29 mouse cellular contexts compared by ENCODE assay signal in the genomic region with DNA sequence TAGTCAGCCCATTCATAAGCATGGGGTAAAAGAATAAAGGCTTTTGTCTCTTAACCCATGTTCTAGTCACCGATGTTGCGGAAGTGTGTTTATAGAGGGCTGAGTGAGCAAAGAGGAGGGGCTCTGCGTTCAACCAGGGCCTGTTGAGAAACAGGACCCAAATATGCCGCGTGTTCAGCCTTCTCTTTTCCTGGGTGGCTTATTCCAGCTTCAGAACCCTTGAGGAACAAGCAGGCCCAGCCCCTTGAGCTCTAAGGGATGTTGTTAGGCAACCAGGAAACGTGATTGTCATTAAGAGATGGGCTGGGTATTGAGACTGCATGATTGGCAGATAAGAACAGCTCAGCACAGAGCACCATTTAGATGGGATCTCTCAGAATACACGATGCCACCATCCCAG. TPM values are rescaled to one million over a fixed set of nuclear protein-coding genes. Genes with fewer than 3 reads are reported as not detected.
DNase-seq lines count a peak whose midpoint lies in the region; ATAC-seq lines count a peak whose summit lies in the region.
"Had no signal": no experiment of that assay in that cellular context is flagged by ENCODE, and none has a peak within 500 bp of the region (broad histone marks: within the 10 kb centered on the region; RNA-seq: fewer than 3 reads in every experiment).

No protein-coding gene starts in this region.

- H3K9ac ChIP-seq in neural tube, embryonic 11.5 days (ENCODE audit: low read length), result no peak overlapping the region
- H3K9ac ChIP-seq: heart, embryonic 15.5 days; liver, embryonic 14.5 days; midbrain, embryonic 12.5 days; neural tube, embryonic 15.5 days had no signal

- no peaks in the 10 kb centered on the region for H3K36me3 ChIP-seq in neural tube, embryonic 11.5 days (ENCODE audit: control insufficient read depth, insufficient read depth, low read length)
- H3K36me3 ChIP-seq: heart, embryonic 10.5 days; heart, embryonic 15.5 days; midbrain, embryonic 12.5 days; neural tube, embryonic 15.5 days had no signal

- no peaks in the 10 kb centered on the region for H3K9me3 ChIP-seq in neural tube, embryonic 11.5 days (ENCODE audit: control insufficient read depth, low read length)
- H3K9me3 ChIP-seq: heart, embryonic 10.5 days; heart, embryonic 15.5 days; megakaryocyte, embryonic 14.5 days; midbrain, embryonic 12.5 days; neural tube, embryonic 15.5 days had no signal

- H3K4me2 ChIP-seq in neural tube, embryonic 11.5 days (ENCODE audit: low read depth), result no peak overlapping the region
- H3K4me2 ChIP-seq: heart, embryonic 15.5 days; midbrain, embryonic 12.5 days; neural tube, embryonic 15.5 days had no signal

- H3K27me3 ChIP-seq in neural tube, embryonic 11.5 days (ENCODE audit: control insufficient read depth, insufficient read depth, low read length), result no peaks in the 10 kb centered on the region
- H3K27me3 ChIP-seq: Patski had no signal

- H3K27ac ChIP-seq in neural tube, embryonic 11.5 days (ENCODE audit: low read depth, low read length), result no peak overlapping the region
- H3K27ac ChIP-seq: heart, embryonic 10.5 days; heart, embryonic 15.5 days; kidney, postnatal 0 days; liver, embryonic 14.5 days; midbrain, embryonic 12.5 days; neural tube, embryonic 15.5 days had no signal

- peak; percentile 94 for DNase-seq in heart, adult 11 months
- DNase-seq in heart, adult 8-10 months (ENCODE audit: low spot score), result no peak
- DNase-seq in neural tube, embryonic 11.5 days (ENCODE audit: low spot score), result peak; percentile 2
- no peak for DNase-seq in neural tube, embryonic 10.5 days (ENCODE audit: extremely low spot score, low spot score)
- no peak for DNase-seq in adrenal gland, adult 18-20 months (ENCODE audit: low spot score in 2 of 2)
- no peak for DNase-seq in left cerebral cortex, adult 8-10 months (ENCODE audit: low spot score in 2 of 2)
- DNase-seq: adrenal gland, postnatal 14 days; cerebellum, adult 2 months; cerebellum, postnatal 25 days; kidney, adult 8-10 months; kidney, postnatal 4 days; liver; lung, adult 2 months; retina, postnatal 1 day; right cerebral cortex, postnatal 14 days; thymus, postnatal 14 days had no signal

- ATAC-seq in neural tube, embryonic 11.5 days (ENCODE audit: insufficient read depth, low FRiP score, low TSS enrichment), result no peak
- peak; percentile 42; the same call in 1 of the 2 replicates for ATAC-seq in monocyte, adult 5-6 weeks (replicated peaks; ENCODE audit: insufficient number of reproducible peaks, low FRiP score, low TSS enrichment, poor library complexity, severe bottlenecking)
- ATAC-seq: forebrain, embryonic 14.5 days; intestine, embryonic 16.5 days; Patski had no signal

- 77% methylated on average over 7 of the region's 7 CpGs for WGBS in neural tube, embryonic 11.5 days

- no peak overlapping the region for H3K4me3 ChIP-seq in neural tube, embryonic 11.5 days (ENCODE audit: low read depth, low read length)
- H3K4me3 ChIP-seq: heart, embryonic 10.5 days; heart, embryonic 15.5 days; megakaryocyte, embryonic 14.5 days; midbrain, embryonic 12.5 days; neural tube, embryonic 15.5 days had no signal

- no peaks in the 10 kb centered on the region for H3K4me1 ChIP-seq in neural tube, embryonic 11.5 days (ENCODE audit: control insufficient read depth, insufficient read depth, low read length)

RNA-seq across cellular contexts. Expression of a gene that starts 4.0 kb away (rescaled TPM):
- under 1 TPM in 3 of 4 experiments, not detected in 1; 0.11 to 0.38 (median 0.25) TPM for total RNA-seq in heart, adult 8-10 months (2022)
- 1.1 and 1.7 TPM in 2 replicates for polyA plus RNA-seq in neural tube, embryonic 11.5 days (2014; fragmentation: Nextera tagmentation; extraction: Ambion mirVana)
- total RNA-seq in monocyte, adult 5-6 weeks (2017), result 2.0 to 3.9 TPM (median 2.5 TPM) in 3 replicates
- under 1 TPM; 0.20 to 0.45 TPM for total RNA-seq in adrenal gland, adult 18-20 months (2021)
- 1 to 10 TPM; 4.3 to 4.9 (median 4.6) TPM for total RNA-seq in left cerebral cortex, adult 8-10 months (2022)
- total RNA-seq: gastrocnemius, adult 8-10 months had no signal

RNA-seq across cellular contexts. Expression of a gene that starts 5.3 kb away (rescaled TPM):
- total RNA-seq in heart, adult 8-10 months (2022), result under 1 TPM in 1 of 4 experiments, not detected in 3; 0.16 TPM
- 2.1 and 2.2 TPM in 2 replicates for polyA plus RNA-seq in neural tube, embryonic 11.5 days (2014; fragmentation: Nextera tagmentation; extraction: Ambion mirVana)
- total RNA-seq in monocyte, adult 5-6 weeks (2017), result not detected in 3 replicates
- total RNA-seq in adrenal gland, adult 18-20 months (2021), result 1 to 10 TPM; 1.3 to 2.4 TPM
- total RNA-seq in left cerebral cortex, adult 8-10 months (2022), result 10 to 100 TPM in 3 of 4 experiments, 1 to 10 TPM in 1; 10.0 to 12.8 (median 12.4) TPM
- total RNA-seq: gastrocnemius, adult 8-10 months; heart, postnatal 25 days had no signal
- polyA plus RNA-seq: Patski had no signal

RNA-seq across cellular contexts. Expression of a gene that starts 20.5 kb away (rescaled TPM):
- 100 to 1,000 TPM in 1 of 4 experiments, 10 to 100 TPM in 3; 55.3 to 103 (median 78.2) TPM for total RNA-seq in heart, adult 8-10 months (2022)
- 61.2 and 68.0 TPM in 2 replicates for polyA plus RNA-seq in neural tube, embryonic 11.5 days (2014; fragmentation: Nextera tagmentation; extraction: Ambion mirVana)
- total RNA-seq in monocyte, adult 5-6 weeks (2017), result 26.8 to 86.9 TPM (median 34.0 TPM) in 3 replicates
- 100 to 1,000 TPM; 137 to 168 TPM for total RNA-seq in adrenal gland, adult 18-20 months (2021)
- total RNA-seq in left cerebral cortex, adult 8-10 months (2022), result 100 to 1,000 TPM; 107 to 204 (median 164) TPM

RNA-seq across cellular contexts. Expression of a gene that starts 20.5 kb away (rescaled TPM):
- 10 to 100 TPM; 26.9 to 36.8 (median 29.4) TPM for total RNA-seq in heart, adult 8-10 months (2022)
- 30.7 and 34.0 TPM in 2 replicates for polyA plus RNA-seq in neural tube, embryonic 11.5 days (2014; fragmentation: Nextera tagmentation; extraction: Ambion mirVana)
- 35.1 to 41.2 TPM (median 36.1 TPM) in 3 replicates for total RNA-seq in monocyte, adult 5-6 weeks (2017)
- total RNA-seq in adrenal gland, adult 18-20 months (2021), result 10 to 100 TPM; 68.9 to 71.0 TPM
- 10 to 100 TPM; 35.8 to 48.8 (median 43.5) TPM for total RNA-seq in left cerebral cortex, adult 8-10 months (2022)

RNA-seq across cellular contexts. Expression of a gene that starts 22.8 kb away (rescaled TPM):
- total RNA-seq in heart, adult 8-10 months (2022), result 1 to 10 TPM; 1.7 to 3.0 (median 2.0) TPM
- 0.41 and 0.78 TPM in 2 replicates for polyA plus RNA-seq in neural tube, embryonic 11.5 days (2014; fragmentation: Nextera tagmentation; extraction: Ambion mirVana)
- 328 to 413 TPM (median 376 TPM) in 3 replicates for total RNA-seq in monocyte, adult 5-6 weeks (2017)
- total RNA-seq in adrenal gland, adult 18-20 months (2021), result 1 to 10 TPM; 3.6 to 6.8 TPM
- 1 to 10 TPM; 2.1 to 5.5 (median 3.0) TPM for total RNA-seq in left cerebral cortex, adult 8-10 months (2022)
- polyA plus RNA-seq: Patski had no signal

Comparison
In these comparisons a context has a peak if more than half of its experiments do, and no peak if none do; other contexts are left out.
1. DNase-seq: peak in heart, adult 11 months (single experiment) and neural tube, embryonic 11.5 days (single experiment); none in heart, adult 8-10 months (single experiment), neural tube, embryonic 10.5 days (single experiment), adrenal gland, adult 18-20 months (0 of 2) and left cerebral cortex, adult 8-10 months (0 of 2).